Mouse (Mus musculus) left cerebral cortex, adult 11 months (tissue): ENCODE results near the gene Lonrf2.

ENCODE experiments used
- DNase-seq: peaks from one replicate; pipeline ENCODE4 v3.0.0; 2022; ENCODE audit warnings: low spot score

Gene Lonrf2

DNA sequence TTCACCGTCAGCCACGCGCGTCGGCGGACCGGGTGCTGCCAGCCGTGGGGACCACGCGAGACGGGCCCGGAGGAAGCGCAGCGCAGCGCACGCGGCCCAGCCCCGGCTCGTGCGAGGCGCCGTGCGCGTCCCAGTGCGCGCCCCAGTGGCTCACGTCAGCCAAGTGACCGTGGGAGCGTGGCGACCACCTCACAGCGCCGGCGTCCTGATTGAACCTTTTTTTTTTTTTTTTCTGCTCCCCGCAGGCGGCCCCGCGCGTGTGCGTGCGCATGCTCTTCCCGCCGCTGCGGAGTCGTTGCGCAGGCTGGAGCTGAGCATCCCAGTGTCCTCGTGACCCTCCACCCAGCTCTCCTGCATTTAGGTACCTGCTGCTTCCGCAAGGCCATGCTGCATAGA is at the start of gene Lonrf2:
TSS of gene Lonrf2 (minus strand) at position 235 of the 396 bp plus-strand sequence.
- DNase-seq: peak; percentile 65

DNA sequence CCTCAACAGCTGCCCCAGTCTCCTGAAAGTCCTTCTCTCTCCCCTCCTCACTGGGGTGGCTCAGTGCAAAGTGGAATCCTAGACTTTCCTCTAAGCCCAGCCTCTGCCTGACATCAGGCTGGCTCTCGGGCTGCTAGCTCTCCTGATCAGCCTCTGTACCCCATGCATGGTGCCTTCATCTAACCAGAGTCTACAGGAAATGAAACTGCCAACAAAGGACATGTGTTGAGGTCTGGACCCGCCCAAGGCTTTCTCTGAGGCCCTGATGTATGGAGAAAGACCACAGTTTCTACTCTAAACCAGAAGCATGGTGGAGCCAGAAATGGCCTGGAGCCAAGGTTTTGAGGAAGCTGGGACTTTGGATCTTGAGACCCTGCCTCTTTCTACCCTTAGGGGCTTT is 49.4 kb upstream of the Lonrf2 start:
- no peak for DNase-seq

DNA sequence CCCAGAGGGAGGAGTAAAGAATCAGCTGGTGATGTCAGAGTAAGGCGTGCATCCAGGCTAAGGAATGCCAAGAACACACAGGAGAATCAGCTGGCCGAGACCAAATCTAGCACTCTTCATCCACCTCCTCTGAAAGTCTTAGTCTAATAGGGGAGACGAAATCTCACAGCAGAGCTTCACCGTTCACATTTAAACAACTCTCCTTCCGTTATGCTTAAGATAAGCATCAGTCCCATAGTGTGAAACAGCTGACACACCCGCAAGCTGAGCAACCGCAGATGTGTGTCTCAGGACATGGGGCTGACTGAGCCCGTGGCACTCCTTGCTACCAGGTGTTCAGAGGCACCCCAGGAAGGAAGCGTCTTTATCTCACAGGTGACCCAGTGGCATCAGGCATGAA is 47.3 kb upstream of the Lonrf2 start:
- no peak for DNase-seq

DNA sequence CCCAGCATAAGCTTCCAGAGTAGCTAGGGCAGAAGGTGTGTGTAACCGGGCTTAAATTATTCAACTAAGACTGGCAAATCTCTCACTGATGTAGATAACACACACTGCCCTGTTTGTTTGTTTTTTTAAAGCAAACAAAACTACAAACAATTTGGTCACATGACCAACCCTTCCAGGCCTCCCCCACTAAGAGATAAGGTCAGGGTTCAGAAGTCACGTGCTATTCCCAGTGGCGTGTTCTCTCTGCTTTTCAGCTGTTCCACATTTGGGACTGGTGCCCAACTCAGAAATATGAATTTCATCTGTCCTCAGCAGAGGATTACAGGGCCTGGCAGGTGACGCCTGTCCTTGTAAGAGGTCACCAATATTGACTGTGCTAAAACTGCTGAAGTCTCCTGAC is 46.2 kb upstream of the Lonrf2 start:
- no peak for DNase-seq

DNA sequence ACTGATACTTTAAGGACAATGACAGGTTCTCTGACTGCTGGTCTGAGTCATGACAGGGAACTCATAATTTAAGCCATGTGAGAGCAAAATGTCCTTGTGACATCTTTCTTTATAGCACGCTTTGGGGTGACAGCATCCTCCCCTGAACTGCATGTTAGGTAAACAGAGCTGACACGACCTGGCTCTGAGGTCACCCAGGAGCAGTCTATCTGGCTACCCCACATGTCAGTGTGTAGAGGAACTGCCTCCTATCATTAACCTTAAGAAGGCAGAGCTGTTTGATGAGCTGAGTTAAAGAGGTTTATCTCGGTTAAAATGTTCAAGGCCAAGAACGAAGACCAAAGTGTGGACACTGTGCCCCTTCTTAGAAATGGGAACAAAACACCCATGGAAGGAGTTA is 44.9 kb upstream of the Lonrf2 start:
- no peak for DNase-seq

DNA sequence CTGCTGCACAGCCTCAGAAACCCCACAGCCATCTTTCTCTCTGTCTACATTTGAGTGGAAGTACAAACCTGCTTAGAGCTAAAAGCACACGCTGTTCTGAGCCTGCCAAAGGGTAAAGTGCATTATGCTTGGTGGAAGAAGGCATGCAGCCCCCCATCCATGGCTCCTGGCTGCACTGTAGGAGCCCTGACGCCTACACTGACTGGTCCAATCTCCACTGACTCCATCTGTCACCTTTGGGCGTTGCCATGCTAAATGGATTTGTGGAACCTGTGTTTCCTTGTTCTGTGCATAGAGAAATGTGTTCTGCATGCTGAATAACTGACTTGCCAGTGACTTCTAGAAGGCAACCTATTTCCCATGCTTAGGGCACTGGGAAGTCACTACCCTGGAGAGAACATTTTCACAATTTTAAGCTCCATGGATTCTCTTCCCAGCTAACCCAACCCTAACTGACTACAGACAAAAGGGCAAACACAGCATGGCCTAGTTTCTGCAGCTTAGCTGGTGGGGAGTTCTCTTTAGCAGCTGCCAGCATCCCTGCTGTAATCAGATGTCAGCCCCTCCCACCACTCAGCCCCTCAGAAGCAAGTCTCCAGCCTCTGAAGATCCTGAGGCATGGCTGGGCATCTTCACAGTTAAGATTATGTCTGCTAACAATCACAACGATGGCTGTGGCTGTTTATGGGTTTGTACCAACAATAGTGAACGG is 40.3 kb upstream of the Lonrf2 start:
- no peak for DNase-seq

DNA sequence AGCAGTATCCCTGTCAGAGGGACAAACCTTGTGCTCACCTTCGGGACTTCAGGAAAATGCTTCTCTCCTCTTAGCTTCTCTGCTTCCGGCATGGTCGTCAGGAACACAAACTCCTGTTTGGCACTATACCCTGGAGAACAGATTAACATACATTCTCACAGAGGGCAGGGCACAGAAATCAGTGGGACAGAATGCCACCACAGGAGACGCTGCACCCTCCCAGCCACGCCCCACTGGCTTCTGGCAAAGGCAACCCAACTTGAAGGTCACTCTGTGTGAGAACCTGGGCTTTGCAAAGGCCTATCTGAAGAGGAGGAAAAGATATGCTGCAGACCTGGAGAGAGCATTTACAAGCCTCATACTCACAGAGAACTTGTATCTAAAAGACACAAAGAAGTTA is 37.4 kb upstream of the Lonrf2 start:
- DNase-seq: no peak

DNA sequence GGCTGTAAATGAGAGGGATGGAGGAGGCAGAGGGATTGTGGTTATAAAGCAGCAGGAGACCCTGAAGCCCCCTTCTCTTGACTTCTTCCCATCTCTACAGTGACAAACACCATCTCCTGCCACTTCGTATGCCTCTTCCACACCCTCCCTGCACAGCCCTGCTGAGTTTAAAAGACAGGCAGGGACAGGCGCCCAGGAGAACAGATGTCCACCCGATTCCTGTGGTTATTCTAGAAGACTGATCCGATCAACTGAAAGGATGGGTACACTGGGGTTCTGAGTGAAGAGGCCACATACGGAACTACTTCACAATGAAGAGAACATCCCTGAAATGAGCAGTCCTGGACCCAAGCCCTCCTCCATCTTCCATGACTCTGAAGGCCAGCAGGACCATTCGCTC is 35.3 kb upstream of the Lonrf2 start:
- DNase-seq: no peak

DNA sequence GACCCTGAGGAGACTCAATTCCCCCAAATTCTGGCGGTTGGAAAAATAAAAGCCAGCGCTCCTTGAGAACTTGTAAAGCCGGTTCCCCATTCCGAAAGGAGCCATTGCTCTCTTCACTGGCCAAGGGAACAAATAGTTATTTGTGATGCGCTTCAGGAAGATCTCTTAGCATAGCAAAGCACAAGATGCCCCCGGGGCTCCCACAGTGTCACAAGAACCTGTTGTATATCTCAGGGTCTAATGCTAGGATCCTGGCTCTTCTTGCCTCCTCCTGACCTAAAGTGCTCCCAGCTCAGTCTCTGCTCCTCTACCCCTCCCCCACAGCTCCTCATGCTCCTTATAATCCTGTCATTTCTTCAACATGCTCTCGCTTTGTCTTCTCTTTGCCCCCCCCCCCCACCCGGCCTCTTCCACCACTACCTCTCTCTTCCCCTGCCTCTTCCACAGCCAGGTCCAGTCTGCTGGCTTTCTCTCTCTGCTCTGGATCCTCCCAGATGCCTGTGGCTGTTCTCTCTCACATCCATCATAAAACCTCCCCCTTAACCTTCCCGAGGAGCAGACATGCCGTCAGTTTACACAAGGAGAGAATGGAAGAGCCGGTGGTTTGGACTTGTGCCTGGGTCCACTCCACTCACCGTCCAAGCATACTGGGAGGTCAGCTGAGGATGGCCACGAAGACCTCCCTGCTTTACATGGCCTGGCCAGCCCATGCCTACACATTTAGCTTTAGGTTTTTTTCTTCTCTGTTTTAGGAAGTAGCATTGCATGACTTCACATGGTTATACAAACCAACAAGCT is 33.1 kb upstream of the Lonrf2 start:
- no peak for DNase-seq

DNA sequence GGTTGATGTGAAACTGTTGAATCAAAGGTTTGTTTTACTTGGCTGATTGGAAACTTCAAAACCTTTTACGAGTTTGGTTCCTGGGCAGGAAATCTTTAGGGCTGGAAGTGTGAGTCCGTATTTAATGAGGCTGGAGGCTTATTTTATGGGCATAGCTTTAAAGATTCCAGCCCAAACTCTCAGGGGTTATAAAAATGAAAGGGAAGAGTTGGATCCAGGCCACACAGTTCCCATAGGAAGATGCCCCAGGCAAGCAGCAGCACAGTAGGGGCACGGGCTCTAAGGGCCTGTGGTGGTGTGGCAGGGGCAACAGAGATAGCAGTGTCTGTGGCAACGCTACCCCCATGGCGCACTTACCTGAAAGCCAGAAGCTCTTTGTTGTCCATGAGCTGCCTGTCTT is 29.7 kb upstream of the Lonrf2 start:
- no peak for DNase-seq

DNA sequence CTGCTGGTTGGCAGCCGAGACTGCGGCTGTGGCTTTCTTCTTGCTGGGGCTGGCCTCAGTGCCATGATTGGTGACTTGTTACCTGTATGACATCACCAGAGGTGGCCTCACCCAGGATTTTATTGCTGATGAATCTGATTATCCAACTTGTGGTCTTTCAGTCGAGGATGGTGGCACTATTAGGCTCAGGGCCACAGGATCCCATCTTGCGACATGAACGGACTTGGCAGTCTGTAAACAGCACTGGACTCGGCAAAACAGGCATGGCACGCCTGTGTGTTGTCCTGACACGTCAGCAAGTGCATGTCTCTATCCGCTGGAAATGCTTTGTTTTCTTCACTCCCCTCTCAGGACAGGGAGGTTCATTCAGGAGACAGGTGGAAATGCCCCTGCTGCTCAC is 27.8 kb upstream of the Lonrf2 start:
- DNase-seq: no peak

DNA sequence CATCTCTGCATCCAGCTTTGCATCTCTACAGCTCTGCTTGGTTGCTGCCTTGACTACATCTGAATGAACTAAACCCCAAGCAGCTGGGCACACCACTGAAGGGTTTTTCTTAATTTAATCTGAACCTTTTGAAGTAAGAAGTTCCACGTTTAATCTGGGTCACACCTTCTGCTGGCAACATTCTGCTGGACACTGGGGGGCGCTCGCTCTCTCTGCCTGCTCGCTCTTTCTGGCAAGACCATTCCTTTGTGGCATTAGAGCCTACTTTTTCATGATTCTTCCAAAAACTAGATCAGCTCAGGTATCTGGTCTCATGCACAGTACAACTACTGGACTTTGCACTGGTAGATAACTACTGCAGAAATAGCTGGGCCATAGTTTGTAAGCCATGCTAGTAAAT is 25.7 kb upstream of the Lonrf2 start:
- DNase-seq: peak; percentile 21

DNA sequence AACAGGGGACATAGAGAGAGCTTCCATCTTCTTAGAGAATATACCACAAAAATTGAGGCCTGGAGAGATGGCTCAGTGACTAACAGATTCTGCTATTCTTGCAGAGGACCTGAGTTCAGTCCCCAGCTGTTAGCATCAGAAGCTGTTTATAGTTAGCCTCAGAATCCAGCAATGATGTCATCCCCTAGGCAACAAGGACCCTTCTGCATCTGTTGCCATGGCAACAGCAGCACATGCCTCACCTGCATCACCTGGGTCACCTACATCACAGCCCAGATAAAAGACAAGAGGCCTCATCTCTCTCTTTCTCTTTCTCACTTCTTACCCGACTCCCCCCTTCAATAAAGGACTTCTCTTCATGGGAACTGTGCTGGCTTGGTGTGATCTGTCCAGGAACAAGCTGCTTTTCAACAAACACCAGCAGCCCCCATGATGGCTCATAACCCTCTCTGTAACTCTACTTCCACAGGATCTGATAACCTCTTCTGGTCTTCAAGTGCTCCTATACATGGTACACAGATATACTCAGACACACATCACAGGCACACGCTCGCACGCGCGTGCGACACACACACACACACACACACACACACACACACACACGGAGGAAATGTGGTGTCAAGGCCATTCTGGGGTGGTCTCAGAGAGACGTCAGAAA is 24.5 kb upstream of the Lonrf2 start:
- no peak for DNase-seq

DNA sequence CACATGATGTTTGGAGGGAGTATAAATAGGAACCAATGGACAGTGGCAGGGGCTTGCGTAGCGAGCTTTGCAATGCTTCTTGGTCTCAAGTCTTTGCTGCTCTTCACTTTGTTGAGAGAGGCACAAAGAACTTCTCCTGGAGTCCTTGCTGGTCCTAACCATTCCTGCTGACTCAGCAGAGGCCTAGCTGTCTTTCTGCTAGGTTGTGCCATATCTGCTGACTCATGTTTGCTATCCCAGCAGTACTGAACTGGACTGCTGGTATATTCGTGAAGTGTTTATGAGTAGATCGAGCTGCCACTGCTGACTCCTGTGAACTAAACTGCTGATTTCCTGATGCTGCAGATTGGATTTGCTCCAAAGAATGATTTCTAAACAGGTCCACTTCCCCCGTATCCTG is 23.7 kb upstream of the Lonrf2 start:
- DNase-seq: no peak

DNA sequence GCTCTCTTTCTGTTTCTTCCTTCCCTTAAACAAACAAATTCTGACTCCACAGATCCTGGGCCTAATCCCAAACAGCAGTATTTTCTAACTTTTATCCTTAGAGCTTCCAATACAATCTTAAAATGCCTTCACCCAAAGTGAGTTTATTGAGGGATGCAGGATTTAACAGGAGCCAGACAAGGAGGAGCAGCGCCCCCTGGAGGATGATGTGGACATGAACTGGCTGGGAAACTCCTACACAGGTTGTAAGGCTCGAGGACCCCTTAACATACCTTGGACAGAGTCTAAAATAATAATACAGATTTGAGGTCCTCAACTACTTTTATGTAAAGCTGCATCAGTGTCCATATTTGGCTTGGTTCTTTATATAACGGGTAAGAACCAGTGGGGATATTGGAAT is 19.7 kb upstream of the Lonrf2 start:
- no peak for DNase-seq

DNA sequence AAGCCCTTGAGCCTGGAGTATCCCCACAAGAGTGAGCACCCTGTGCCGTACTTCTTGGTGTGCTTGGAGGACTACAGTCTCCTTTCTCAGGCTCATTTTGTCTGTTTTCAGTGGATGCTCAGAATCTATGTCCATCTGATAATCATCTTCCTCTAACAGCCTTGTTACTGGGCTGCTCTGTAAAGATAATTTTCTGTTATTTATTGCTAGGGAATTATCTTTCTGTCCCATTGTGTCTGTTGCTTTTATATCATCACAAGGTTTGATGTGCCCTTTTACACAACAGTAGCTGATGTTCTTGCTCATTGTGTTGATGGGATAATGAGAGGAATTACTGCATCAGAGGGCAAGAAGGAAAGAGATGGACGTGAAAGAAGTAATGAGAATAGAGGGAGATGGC is 15.7 kb upstream of the Lonrf2 start:
- DNase-seq: no peak

DNA sequence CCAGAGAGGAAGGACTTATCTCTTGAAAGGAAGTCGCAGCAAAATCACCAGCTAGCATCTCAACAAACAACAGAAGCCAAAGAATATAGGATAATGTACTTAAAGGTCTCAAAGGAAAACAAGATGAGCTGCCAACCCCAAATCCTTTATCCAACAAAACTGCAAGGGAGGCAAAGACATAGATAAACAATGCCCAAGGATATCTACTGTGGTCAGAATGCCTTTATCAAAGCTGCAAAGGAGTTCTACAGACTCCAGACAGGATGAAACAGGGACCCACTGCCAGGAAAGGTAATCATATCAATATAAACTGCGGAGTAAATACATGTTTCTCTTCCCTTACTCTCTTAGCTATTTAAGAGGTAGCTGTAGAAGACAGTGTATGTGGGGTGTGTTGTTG is 14.1 kb upstream of the Lonrf2 start:
- DNase-seq: no peak

DNA sequence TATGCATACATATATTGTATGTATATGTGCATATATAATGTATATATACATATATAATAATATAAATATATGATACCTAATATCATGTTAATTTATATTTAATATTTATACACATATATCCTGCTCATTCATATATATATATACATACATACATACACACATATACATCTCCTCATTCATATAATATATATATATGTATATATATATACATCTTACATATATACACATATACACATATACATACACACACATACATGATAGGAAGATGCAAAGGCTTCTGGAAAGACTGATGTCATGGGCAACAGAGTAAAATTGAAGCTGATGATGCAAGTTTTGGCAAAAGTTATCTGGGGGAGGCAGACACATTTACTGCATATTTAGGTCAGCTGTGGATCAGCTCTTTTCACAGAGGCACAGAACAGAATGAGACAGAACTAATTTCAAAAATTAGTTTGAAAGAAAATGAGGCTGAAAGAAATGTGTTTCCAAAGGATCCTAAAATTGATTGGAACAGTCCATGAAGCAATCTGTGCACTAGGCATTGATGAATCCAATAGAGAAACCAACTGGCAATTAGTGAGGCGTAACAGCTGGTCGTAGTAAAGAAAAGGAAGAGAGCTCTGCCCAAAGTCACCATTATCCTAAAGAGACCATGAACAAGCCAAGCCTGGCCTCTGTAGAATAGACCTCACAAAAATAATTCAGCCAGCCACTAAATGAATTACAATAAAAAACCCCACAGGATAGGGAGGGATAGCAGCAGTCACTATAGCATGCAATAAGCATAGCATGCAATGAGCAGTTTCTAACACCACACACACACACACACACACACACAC is 12.2 kb upstream of the Lonrf2 start:
- no peak for DNase-seq

DNA sequence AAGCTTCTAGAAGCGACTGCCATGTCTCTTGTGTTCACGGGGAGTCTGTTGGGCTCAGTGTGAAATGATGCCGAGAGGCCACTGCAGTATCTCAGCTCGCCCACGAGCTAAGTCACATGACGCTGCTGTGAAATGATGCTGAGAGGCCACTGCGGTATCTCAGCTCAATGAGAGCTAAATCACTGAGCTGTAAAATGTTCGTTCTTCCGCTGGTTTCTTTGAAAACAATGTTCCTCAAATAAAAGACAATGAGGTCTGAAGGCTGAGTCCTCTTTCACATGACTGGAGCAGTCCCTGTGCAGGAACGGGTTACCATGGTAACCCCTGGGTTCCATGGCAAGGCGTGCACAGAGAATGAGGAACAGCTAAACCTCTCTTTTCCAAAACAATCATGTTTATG is 11.5 kb upstream of the Lonrf2 start:
- peak; percentile 47 for DNase-seq

DNA sequence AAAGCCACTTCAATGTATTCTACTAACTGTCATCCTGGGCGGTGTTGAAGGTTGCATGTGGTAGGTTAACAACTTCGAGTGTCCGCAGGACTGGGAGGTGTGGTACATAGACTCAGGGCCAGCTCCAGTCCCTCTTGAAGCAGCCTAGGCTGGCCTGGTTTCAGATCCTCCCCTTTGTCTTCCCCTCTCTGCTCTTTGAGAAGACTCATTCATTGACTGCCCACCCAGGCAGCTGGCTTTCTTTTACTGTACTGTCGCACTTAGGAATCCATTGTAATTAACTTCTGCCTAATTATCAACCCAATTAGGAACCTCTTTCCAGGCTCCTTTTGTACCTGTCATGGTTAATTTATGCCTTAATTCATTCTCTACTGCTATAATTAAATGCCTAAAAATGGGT is 6.8 kb upstream of the Lonrf2 start:
- DNase-seq: no peak

DNA sequence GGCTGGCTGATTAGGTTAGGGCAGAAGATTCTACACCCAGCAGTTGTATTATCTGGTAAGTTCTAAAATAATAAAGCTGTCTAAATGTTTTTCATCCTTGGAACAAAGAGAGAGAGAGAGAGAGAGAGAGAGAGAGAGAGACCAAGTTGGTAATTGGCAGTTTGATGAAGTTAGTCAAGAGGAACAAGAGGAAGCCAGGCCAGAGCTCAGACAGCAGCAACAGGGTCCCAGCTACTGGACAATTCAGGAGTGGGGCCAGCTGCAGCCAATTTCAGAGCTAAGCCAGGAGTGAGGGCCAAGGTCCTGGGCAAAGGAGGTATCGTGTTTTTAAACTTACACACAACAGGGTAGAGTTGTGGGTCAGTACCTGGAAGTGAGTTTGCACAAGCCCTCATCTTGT is 6.3 kb upstream of the Lonrf2 start:
- DNase-seq: no peak

DNA sequence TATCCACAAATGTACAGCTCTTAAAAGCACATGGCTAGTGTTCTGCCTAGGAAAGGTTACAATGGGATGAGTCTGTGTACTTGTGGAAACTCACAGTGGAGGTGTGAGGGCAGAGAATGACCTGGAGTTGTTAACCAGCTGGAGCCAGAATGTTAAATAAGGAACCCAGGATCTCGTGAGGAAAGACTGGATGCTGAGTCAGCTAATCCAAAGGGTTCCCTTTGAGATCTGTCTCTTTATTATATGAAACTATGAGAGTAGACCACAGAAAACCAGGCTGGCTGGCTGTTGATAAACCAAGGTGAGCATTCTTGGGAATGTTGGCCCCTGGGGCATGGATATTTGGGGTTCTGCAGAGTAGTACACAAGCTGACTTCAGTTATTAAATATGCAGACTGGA is 3.4 kb upstream of the Lonrf2 start:
- DNase-seq: no peak
